Mouse (Mus musculus): ENCODE data around the gene Npas2. TPM values are rescaled to one million over a fixed set of nuclear protein-coding genes. Genes with fewer than 3 reads are reported as not detected.

The Npas2 gene
- 1.8 and 2.7 TPM in 2 replicates for polyA plus RNA-seq (2015; fragmentation: Nextera tagmentation; extraction: Ambion mirVana)

- peaks cover 18% of the 10 kb centered on the region for H3K4me1 ChIP-seq (ENCODE audit: control insufficient read depth, insufficient read depth, low read length)
- H3K36me3 ChIP-seq (ENCODE audit: control insufficient read depth, insufficient read depth, low read length), result no peaks in the 10 kb centered on the region
- peak within 1 kb of the TSS; percentile 100 for H3K4me2 ChIP-seq (ENCODE audit: low read depth, low read length)
- under 1% methylated on average over 61 of the region's 66 CpGs for WGBS
- peaks cover 11% of the 10 kb centered on the region for H3K27me3 ChIP-seq (ENCODE audit: control insufficient read depth, insufficient read depth, low read length)
- no peaks in the 10 kb centered on the region for H3K9me3 ChIP-seq (replicated peaks; ENCODE audit: control insufficient read depth, low read length)
- peak within 1 kb of the TSS; percentile 89 for H3K9ac ChIP-seq (ENCODE audit: low read length)
- H3K4me3 ChIP-seq (replicated peaks; ENCODE audit: low read length), result peak within 1 kb of the TSS; percentile 78
- peak within 1 kb of the TSS; percentile 77 for H3K27ac ChIP-seq (ENCODE audit: low read length)
- peak; percentile 11; the same call in 1 of the 2 replicates for ATAC-seq (ENCODE audit: insufficient read depth, low FRiP score)
These were observed at the start of gene Npas2 for GRCm38 (mm10) chr1:39192997-39193861. TSS of gene Npas2 (plus strand) at chr1:39193731.

- Histone ChIP-seq H3K27ac (ENCODE audit: low read length) (no peak overlapping the region), H3K27me3 (ENCODE audit: control insufficient read depth, insufficient read depth, low read length) (no peaks in the 10 kb centered on the region), H3K4me3 (replicated peaks; ENCODE audit: low read length) (no peak overlapping the region), H3K4me1 (ENCODE audit: control insufficient read depth, insufficient read depth, low read length) (no peaks in the 10 kb centered on the region), H3K9me3 (replicated peaks; ENCODE audit: control insufficient read depth, low read length) (no peaks in the 10 kb centered on the region), H3K9ac (ENCODE audit: low read length) (no peak overlapping the region), H3K4me2 (ENCODE audit: low read depth, low read length) (no peak overlapping the region), H3K36me3 (ENCODE audit: control insufficient read depth, insufficient read depth, low read length) (no peaks in the 10 kb centered on the region)
- 81% methylated on average over 4 of the region's 4 CpGs for WGBS
- no peak for ATAC-seq (ENCODE audit: insufficient read depth, low FRiP score)
These were observed 36.8 kb upstream of the Npas2 start for GRCm38 (mm10) chr1:39156778-39157177.

GRCm38 (mm10) chr1:39160167-39160566, 33.4 kb upstream of the Npas2 start:
- WGBS, result 60% methylated on average over 4 of the region's 4 CpGs
- no peaks in the 10 kb centered on the region for H3K27me3 ChIP-seq (ENCODE audit: control insufficient read depth, insufficient read depth, low read length)
- H3K9me3 ChIP-seq (replicated peaks; ENCODE audit: control insufficient read depth, low read length), result no peaks in the 10 kb centered on the region
- H3K9ac ChIP-seq (ENCODE audit: low read length), result no peak overlapping the region
- ATAC-seq (ENCODE audit: insufficient read depth, low FRiP score), result no peak
- no peak overlapping the region for H3K4me2 ChIP-seq (ENCODE audit: low read depth, low read length)
- no peaks in the 10 kb centered on the region for H3K36me3 ChIP-seq (ENCODE audit: control insufficient read depth, insufficient read depth, low read length)
- no peak overlapping the region for H3K27ac ChIP-seq (ENCODE audit: low read length)
- H3K4me1 ChIP-seq (ENCODE audit: control insufficient read depth, insufficient read depth, low read length), result no peaks in the 10 kb centered on the region
- no peak overlapping the region for H3K4me3 ChIP-seq (replicated peaks; ENCODE audit: low read length)

GRCm38 (mm10) chr1:39163077-39163476, 30.5 kb upstream of the Npas2 start:
- ATAC-seq (ENCODE audit: insufficient read depth, low FRiP score), result no peak
- 81% methylated on average over 1 of the region's 1 CpGs for WGBS
- H3K27me3 ChIP-seq (ENCODE audit: control insufficient read depth, insufficient read depth, low read length), result no peaks in the 10 kb centered on the region
- no peaks in the 10 kb centered on the region for H3K36me3 ChIP-seq (ENCODE audit: control insufficient read depth, insufficient read depth, low read length)
- H3K4me1 ChIP-seq (ENCODE audit: control insufficient read depth, insufficient read depth, low read length), result no peaks in the 10 kb centered on the region
- H3K9me3 ChIP-seq (replicated peaks; ENCODE audit: control insufficient read depth, low read length), result no peaks in the 10 kb centered on the region
- H3K4me3 ChIP-seq (replicated peaks; ENCODE audit: low read length), result no peak overlapping the region
- H3K9ac ChIP-seq (ENCODE audit: low read length), result no peak overlapping the region
- no peak overlapping the region for H3K27ac ChIP-seq (ENCODE audit: low read length)
- no peak overlapping the region for H3K4me2 ChIP-seq (ENCODE audit: low read depth, low read length)

GRCm38 (mm10) chr1:39176690-39177089, 16.8 kb upstream of the Npas2 start:
- H3K4me3 ChIP-seq (replicated peaks; ENCODE audit: low read length), result no peak overlapping the region

GRCm38 (mm10) chr1:39177211-39177610, 16.3 kb upstream of the Npas2 start:
- Histone ChIP-seq H3K9me3 (replicated peaks; ENCODE audit: control insufficient read depth, low read length) (no peaks in the 10 kb centered on the region), H3K4me2 (ENCODE audit: low read depth, low read length) (no peak overlapping the region), H3K4me3 (replicated peaks; ENCODE audit: low read length) (no peak overlapping the region), H3K4me1 (ENCODE audit: control insufficient read depth, insufficient read depth, low read length) (no peaks in the 10 kb centered on the region), H3K27me3 (ENCODE audit: control insufficient read depth, insufficient read depth, low read length) (no peaks in the 10 kb centered on the region), H3K27ac (ENCODE audit: low read length) (no peak overlapping the region), H3K36me3 (ENCODE audit: control insufficient read depth, insufficient read depth, low read length) (no peaks in the 10 kb centered on the region), H3K9ac (ENCODE audit: low read length) (no peak overlapping the region)
- no peak for ATAC-seq (ENCODE audit: insufficient read depth, low FRiP score)
- 88% methylated on average over 14 of the region's 14 CpGs for WGBS

More at GRCm38 (mm10) chr1:39176690-39177089, 16.8 kb upstream of the Npas2 start:
- no peaks in the 10 kb centered on the region for H3K9me3 ChIP-seq (replicated peaks; ENCODE audit: control insufficient read depth, low read length)
- H3K9ac ChIP-seq (ENCODE audit: low read length), result no peak overlapping the region
- no peak overlapping the region for H3K4me2 ChIP-seq (ENCODE audit: low read depth, low read length)
- no peaks in the 10 kb centered on the region for H3K27me3 ChIP-seq (ENCODE audit: control insufficient read depth, insufficient read depth, low read length)
- H3K4me1 ChIP-seq (ENCODE audit: control insufficient read depth, insufficient read depth, low read length), result no peaks in the 10 kb centered on the region
- H3K36me3 ChIP-seq (ENCODE audit: control insufficient read depth, insufficient read depth, low read length), result no peaks in the 10 kb centered on the region
- no peak overlapping the region for H3K27ac ChIP-seq (ENCODE audit: low read length)
- WGBS, result 69% methylated on average over 5 of the region's 5 CpGs
- no peak for ATAC-seq (ENCODE audit: insufficient read depth, low FRiP score)

- Histone ChIP-seq H3K4me3 (replicated peaks; ENCODE audit: low read length) (no peak overlapping the region), H3K27ac (ENCODE audit: low read length) (no peak overlapping the region), H3K27me3 (ENCODE audit: control insufficient read depth, insufficient read depth, low read length) (no peaks in the 10 kb centered on the region), H3K4me1 (ENCODE audit: control insufficient read depth, insufficient read depth, low read length) (no peaks in the 10 kb centered on the region), H3K9ac (ENCODE audit: low read length) (no peak overlapping the region), H3K36me3 (ENCODE audit: control insufficient read depth, insufficient read depth, low read length) (no peaks in the 10 kb centered on the region), H3K9me3 (replicated peaks; ENCODE audit: control insufficient read depth, low read length) (no peaks in the 10 kb centered on the region), H3K4me2 (ENCODE audit: low read depth, low read length) (no peak overlapping the region)
- no peak for ATAC-seq (ENCODE audit: insufficient read depth, low FRiP score)
- WGBS, result 93% methylated on average over 11 of the region's 11 CpGs
These were observed 13.7 kb upstream of the Npas2 start for GRCm38 (mm10) chr1:39179806-39180205.

GRCm38 (mm10) chr1:39180517-39180916, 13.0 kb upstream of the Npas2 start:
- ATAC-seq (ENCODE audit: insufficient read depth, low FRiP score), result no peak

GRCm38 (mm10) chr1:39181901-39182300, 11.6 kb upstream of the Npas2 start:
- 78% methylated on average over 4 of the region's 4 CpGs for WGBS
- H3K4me1 ChIP-seq (ENCODE audit: control insufficient read depth, insufficient read depth, low read length), result peaks cover 10% of the 10 kb centered on the region; the same call in 1 of the 2 replicates
- no peak overlapping the region for H3K27ac ChIP-seq (ENCODE audit: low read length)

More at GRCm38 (mm10) chr1:39180517-39180916, 13.0 kb upstream of the Npas2 start:
- Histone ChIP-seq H3K9ac (ENCODE audit: low read length) (no peak overlapping the region), H3K27me3 (ENCODE audit: control insufficient read depth, insufficient read depth, low read length) (no peaks in the 10 kb centered on the region), H3K36me3 (ENCODE audit: control insufficient read depth, insufficient read depth, low read length) (no peaks in the 10 kb centered on the region), H3K27ac (ENCODE audit: low read length) (no peak overlapping the region), H3K4me2 (ENCODE audit: low read depth, low read length) (no peak overlapping the region), H3K9me3 (replicated peaks; ENCODE audit: control insufficient read depth, low read length) (no peaks in the 10 kb centered on the region), H3K4me1 (ENCODE audit: control insufficient read depth, insufficient read depth, low read length) (0 out of 2 replicates have a peak, but pooled peaks cover under 1% of the 10 kb centered on the region), H3K4me3 (replicated peaks; ENCODE audit: low read length) (no peak overlapping the region)
- 97% methylated on average over 1 of the region's 1 CpGs for WGBS

More at GRCm38 (mm10) chr1:39181901-39182300, 11.6 kb upstream of the Npas2 start:
- no peak overlapping the region for H3K9ac ChIP-seq (ENCODE audit: low read length)
- H3K4me2 ChIP-seq (ENCODE audit: low read depth, low read length), result no peak overlapping the region
- no peak overlapping the region for H3K4me3 ChIP-seq (replicated peaks; ENCODE audit: low read length)
- no peaks in the 10 kb centered on the region for H3K27me3 ChIP-seq (ENCODE audit: control insufficient read depth, insufficient read depth, low read length)
- H3K36me3 ChIP-seq (ENCODE audit: control insufficient read depth, insufficient read depth, low read length), result no peaks in the 10 kb centered on the region
- ATAC-seq (ENCODE audit: insufficient read depth, low FRiP score), result no peak
- H3K9me3 ChIP-seq (replicated peaks; ENCODE audit: control insufficient read depth, low read length), result no peaks in the 10 kb centered on the region

Measured in stomach, embryonic 16.5 days (tissue).